Mouse (Mus musculus) hematopoietic stem cell, adult 5-6 weeks (primary cell): ENCODE results near the gene Clec16a. TPM values are rescaled to one million over a fixed set of nuclear protein-coding genes. Genes with fewer than 3 reads are reported as not detected.

Source experiments
- ATAC-seq, 2 experiments: fragments of 125-278 bp in 1 of 2; replicated peaks in 1 of 2; 2 replicates each; pipeline ENCODE4 v1.8.0; 2016 to 2017; ENCODE audit warnings: inconsistent platforms in 2 of 2, mild to moderate bottlenecking in 2 of 2, moderate number of reproducible peaks in 2 of 2, low read depth in 1 of 2, moderate TSS enrichment in 1 of 2; ENCODE audit not compliant: low FRiP score in 2 of 2, poor library complexity in 2 of 2, severe bottlenecking in 2 of 2, insufficient read depth in 1 of 2, low TSS enrichment in 1 of 2
- total RNA-seq: library from RNA; stranded (forward); fragments of 172-1452, 232-1000 nt; gene quantifications from 2 replicates; pipeline ENCODE4 v1.2.3, GENCODE M21; 2017

Gene Clec16a
- total RNA-seq, 1 experiment from 2014 or later: 15.0 TPM

DNA sequence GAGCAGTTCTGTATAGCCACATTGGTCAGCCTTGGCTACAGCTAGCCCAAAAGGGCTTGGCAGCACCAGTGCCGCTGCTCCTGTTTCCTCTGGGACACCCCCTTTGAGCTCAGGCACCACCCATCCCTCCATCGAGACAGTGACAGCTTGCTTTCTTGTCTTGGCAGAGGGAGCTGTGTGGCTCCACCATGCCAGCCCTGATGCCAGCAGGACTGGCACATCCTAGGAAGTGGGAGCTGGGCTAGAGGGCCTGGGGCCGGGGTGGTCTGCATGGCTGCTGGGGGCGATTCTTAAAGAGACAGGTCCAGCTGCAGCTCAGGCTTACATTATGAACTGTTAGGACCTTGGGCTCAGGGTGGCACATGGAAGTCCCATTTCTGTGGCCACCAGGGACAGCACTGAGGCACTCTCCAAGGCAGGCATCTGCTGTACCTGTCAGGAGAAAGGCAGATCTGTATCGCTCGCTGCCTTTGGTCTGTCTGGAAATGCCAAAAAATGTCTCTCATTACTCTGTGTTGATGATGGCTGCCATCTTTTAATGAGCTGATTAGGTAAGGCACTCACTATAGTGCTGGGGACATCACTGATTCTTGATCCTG lies 18.0 kb upstream of the Clec16a start:
- no peak for ATAC-seq

DNA sequence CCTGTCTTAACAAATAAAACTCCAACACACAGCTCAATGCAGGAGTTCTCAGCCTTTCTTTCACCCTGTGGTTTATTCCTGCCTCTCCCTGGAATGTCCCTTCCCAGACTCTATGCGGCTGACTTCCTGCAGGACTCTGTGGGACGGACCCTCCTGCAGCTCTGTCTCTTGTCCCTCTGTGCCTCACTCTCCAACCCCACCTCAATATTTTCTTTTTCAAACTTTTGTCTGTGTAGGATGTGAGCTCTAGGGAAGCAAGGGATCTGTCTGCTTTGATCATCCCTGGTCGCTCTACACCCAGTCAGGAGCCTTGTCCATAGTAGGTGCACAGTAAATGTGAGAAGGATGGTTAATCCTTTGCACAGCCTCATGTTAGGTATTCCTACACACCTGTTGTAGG lies 16.8 kb upstream of the Clec16a start:
- ATAC-seq: no peak

DNA sequence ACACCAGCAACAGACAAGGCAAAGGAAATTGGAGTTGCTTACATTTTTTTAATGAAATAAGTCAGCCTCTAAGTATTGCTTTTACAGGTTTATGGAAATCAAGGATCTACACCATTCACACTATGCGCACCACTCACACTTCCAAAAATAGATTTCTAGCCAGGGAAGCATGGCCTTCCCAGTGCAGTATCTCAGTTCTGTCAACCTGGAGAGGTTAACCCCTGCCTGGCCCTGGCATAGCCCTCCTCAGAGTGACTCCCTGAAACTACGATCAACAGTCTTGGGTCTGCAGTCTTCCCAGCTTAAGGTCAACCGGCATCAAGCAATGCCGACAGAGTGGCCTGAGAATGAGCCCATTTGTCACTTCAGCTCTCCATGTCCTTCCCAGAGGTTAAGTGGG lies 15.0 kb upstream of the Clec16a start:
- ATAC-seq: no peak

DNA sequence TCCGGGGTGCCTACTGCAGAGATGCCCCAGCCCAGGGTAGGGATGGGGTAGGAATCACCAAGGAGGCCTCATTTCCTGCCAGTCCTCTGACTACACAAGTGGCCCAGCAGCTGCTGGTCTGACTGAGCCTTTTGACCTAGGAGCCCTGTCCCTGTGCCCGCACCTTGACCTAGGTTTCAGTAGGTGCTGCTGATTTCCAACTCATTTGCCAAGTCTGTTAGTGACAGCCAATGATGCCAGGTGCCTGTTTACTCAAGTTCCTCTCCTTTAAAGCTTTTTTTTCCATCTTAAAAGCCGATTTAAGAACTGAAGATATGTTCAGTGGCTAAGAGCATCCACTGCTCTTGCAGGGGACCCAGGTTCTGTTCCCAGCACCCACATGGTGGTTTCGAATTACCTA lies 11.4 kb upstream of the Clec16a start:
- ATAC-seq: no peak

DNA sequence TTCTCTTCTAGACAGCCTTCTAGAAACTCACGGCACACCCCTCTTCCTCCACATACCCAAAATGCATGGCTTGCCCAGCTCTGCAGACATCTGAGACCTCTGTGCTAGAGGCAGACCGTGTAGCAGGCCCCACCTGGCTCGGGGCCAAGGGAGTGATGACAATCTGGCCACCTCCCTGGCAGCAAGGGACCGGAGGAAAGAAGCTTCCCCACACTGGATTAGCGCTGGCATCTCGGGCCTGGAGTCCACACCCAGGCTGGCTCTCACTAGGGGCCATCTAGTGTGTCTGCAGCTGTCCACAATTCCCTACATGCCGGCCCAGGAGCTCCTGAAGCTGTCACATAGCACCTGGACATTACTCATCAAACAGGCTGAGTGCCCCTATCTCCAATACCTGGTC lies 10.6 kb upstream of the Clec16a start:
- ATAC-seq: no peak

DNA sequence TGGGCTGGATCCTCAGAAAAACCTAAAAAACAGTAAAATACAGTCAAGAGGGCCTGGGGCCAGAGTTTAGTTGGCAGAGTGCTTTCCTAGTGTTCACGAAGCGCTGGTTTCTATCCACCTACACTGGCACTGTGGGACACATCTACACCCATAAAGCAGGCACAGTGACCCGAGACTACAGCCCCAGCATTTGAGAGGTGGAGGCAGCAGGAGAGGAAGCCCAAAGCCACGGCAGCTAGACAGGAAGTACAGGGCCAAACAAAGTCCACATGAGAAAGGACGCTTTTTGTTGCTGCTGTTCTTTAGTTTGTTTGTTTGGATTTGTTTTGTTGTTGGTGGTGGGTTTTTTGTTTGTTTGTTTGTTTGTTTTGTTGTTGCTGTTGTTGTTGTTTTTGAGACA lies 8.8 kb upstream of the Clec16a start:
- ATAC-seq: 0 out of 4 replicates have a peak, but pooled peaks of 1 of the 2 experiments have one; percentile 47

DNA sequence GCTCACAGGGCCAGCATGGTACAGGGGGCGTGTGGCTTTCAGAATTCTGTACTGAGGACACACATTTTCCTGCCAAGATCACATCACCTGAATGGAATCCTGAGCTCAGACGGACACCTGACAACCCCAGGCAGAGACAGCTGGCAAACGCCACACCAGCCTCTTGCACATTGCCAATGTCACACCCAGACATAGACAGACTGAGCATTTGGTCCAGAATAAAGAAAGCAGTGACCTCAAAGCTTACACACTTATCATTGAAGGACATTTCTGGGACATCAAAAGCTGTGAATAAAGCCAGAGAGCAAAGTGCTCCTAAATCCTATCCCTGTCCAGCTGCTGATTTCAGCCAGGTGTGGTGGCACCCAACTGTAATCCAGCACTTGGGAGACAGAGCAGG lies 8.2 kb upstream of the Clec16a start:
- ATAC-seq: no peak

DNA sequence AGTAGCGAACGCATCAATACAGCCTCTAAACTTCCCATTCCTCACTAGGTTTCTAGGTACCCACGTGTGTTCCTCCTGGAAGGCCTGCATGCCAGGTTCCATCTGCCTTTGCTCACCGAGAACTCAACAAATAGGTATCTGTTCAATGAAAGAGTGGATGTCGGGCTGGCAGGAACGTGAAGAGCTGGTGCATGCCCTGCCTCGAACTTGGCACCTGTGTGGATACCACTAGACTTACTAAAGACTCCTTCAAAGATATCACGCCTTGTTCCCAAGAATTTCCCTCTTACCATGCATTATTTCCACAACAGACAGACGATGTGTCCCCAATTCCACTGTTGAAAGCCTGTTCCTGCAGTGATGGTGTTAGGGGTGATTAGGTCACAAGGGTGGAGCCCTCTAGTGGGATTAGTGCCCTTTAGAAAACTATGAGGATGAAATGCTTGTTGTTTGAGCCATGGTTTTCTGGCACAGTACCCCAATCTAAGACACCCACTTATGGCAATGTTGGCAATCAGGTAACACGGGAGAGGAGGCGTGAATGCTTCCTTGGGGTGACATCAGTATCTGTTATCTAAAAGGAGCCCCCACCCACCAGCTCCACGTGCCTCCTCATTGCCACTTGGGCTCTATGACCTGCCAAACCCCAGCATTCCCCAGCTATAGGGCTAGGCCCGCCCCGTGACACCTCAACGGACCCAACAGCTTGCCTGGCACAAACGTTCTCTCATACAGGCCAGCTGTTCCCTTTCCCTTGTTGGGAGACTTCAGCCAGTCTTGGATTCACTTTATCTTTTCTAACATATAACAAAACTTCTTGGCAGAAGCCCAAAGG lies 4.2 kb upstream of the Clec16a start:
- no peak for ATAC-seq

DNA sequence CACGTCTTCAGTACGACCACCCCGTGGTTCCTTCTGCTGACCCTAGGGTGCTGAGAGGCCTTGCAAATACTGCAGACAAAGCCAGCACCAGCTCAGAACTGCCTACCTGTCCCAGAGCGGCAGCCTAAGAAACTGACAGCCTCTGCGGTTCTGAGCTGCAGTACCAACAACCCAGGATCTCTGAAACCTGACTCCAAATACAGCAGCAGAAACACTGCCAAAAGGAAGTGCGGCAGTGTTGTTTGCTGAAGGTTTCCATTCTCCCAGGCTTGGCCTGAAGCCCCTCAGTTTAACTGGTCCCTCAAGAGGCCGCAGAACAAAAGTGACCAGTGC lies 3.6 kb upstream of the Clec16a start:
- ATAC-seq: 0 out of 4 replicates have a peak, but pooled peaks of 1 of the 2 experiments have one; percentile 3

DNA sequence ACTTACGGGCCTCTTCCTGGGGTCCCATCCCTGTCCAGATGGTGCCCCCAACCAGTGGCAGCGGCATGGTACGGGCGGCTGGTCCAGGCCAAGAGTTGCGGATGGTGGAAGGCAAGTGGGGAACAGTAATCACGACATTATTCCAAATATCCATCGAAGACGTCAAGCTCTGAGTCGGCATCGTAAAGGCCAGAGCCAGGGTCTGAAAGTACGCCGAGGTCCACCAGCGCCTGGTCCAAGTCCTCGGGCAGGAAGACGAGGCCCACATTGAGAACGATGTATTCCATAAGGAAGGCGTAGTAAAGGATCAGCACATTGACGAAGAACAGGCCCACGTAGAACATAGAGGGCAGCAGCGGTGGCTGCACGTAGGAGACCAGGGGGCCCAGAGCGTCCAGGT lies 2.9 kb upstream of the Clec16a start:
- no peak for ATAC-seq

DNA sequence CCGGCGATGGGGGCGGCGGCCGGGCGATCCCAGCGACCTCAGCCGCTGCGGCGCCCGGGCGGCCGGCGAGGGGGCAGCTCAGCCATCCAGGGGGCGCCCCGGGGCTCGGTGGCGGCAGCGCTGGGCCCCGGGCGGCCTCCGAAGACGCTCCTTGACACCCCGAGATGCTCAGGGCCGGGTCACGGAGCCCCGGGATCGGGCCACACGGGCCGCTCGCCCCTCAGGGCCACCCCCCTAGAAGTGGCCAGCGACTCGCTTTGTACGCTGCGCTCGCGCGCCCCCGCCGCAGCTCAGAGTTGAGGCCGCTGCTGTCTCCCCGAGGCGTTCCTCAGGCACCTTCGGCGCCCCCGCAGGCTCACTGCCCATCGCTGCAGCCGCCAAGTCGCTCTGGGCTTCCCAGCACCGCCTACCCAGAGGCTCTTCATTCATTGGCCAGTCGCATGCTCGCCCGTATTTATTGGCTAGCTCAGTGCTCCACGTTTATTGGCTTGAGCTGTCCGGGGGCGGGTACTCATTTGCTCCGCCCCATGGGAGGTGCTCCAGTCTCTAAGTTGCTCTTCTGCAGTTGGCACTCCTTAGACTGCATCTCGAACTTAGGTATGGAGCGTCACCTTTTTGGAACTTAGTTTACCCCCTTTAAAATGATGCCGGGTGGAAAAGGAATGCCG lies 2.3 kb upstream of the Clec16a start, which contains the start of gene Dexi:
Gene Dexi, minus strand, starts transcription at position 357 of the 668 bp plus-strand sequence.
- ATAC-seq: peak; percentile 92

DNA sequence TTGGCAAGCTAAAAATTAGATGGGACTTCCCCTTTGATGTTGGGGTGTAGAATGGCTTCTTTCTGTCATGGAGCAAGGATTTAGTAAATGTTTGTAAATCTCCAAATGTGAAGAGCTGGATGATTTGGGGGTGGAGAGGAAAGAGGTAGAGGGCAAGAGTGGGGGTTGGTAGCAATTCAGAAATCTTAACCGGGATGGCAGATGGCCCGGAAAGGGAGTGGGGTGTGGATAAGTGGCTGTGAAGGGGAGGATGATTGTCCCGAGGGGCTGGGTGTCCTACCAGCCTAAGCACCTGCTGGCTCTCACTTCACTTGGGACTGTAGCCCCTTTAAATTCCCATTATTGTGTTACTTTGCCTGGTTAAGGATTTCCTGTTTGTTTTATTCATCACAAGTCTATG lies 1.7 kb downstream of the Clec16a start:
- ATAC-seq: no peak

DNA sequence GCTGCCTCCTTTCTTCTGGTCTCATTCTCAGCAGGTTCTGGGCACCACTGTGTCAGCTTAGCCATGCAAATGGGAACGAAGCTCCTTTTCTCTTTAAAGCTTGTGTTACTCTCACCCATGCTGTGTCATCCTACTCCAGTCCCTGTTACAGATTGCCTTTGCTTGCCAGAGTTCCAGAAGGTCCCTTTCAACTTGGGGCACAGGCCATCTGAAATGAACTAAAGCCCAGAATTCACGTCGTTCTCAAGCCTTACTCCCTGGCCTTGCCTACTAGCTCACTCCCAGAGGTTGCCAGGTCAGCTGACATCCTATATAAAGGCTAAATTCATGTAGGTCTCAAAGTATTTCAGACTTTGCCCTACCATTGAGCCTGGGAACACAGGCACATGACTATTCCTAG lies 3.8 kb downstream of the Clec16a start:
- no peak for ATAC-seq

DNA sequence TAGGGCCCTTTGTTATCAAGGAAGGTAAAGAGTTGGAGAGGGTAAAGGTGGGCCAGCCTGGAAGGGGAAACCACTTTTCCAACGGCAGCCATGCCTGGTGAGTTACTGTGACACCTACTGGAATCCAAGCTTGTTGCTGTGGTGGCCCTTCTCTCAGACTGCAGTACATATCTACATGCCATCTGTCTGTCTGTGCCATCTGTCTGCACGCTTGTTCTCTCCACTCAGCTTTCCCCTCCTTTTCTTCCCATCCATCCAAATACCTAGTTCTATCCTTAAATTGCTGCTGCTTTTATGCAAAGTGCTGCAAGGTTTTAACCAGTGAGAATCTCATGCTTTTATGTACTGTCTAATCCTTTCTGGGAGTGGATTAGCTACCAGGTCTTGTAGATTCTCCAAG lies 4.5 kb downstream of the Clec16a start:
- no peak for ATAC-seq

DNA sequence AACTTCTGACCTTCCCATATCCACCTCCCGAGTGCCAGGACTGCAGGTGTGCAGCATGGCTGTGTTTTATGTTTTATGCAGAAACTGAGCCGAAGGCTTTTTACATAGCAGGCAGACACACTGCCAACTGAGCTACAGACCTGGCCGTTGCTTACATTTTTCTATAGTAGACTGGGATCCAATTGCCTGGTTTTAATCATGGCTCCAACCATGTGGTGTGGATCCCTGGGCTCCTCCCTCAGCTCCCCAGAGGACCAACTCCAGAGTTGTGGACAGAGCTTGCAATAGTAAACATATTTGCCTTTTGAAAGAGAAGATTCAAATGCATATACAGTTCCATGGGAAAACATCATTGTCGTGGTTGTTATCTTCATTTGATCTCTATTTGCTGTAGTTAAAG lies 6.5 kb downstream of the Clec16a start:
- no peak for ATAC-seq

DNA sequence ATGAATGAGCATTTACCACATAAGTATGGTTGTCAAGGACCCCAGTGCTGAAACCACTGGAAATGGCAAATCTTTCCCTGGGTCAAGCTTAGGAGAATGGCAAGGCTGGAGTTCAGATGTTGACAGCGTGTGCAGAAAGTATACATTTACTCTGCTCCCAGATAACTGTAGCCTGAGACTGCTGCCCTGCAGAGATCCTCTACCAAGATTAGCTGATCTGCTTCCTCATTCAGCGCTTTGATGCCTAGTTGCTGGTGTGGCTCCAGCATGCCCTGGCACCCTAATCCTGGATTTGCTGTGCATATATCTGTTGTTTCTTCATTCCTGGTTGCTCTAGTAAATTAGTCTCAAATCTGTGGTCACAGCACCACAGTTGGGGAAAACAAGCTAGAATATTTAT lies 8.7 kb downstream of the Clec16a start:
- peak in 1 of 2 experiments; percentile 57; a peak in 3 of 4 replicates for ATAC-seq

DNA sequence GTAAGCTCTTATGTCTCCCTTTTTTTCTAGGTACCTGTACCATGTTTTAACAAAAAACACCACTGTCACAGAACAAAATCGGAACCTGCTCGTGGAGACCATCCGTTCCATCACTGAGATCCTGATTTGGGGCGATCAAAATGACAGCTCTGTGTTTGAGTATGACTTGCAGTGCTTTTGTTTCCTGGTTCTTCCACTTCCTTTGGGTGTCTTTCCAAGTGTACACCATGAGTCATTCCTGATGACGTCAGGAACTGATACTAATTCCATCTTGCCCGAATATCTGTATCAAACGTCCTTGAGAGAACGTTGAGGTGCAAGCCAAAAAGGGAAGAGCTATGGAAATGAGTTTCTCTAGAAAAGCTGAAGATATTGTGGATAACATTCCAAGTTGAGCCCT lies 14.9 kb downstream of the Clec16a start:
- no peak for ATAC-seq

DNA sequence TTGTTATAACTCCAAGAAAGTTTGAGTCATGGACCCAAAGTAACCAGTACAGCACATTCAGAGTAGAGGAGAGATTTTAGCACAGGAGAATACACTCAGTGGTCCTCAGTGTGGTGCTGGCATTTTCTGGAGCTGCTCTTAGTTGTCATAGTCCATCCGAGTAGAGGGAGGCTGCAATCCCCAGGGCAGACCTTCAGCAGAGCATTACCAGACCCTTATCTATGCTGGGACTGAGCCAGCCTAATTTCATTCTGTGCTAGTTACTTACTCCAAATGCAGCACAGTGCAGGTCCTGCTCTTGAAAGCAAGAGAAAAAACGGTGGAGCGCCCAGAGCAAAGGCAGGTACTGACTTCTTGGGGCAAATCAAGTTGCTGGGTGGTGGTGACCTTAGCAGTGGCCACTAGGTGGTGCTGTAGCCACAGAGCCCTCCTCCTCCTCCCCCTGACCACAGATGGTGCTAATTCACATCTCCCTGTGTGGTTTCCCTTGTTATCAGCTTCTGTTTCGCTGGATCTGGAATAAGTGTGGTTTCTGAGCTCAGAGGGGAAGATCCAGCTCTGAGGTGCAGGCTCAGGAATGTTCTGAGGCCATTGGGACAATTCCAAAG lies 20.2 kb downstream of the Clec16a start:
- ATAC-seq: peak; percentile 84 to 93
